Mouse (Mus musculus) hindbrain, embryonic 11.5 days (tissue): ENCODE measurements around the gene Tns2. TPM values are rescaled to one million over a fixed set of nuclear protein-coding genes. Genes with fewer than 3 reads are reported as not detected.

ENCODE experiments used
- ATAC-seq: fragments of 200-750 bp; cut with Nextera tagmentation; 2 replicates; pipeline ENCODE4 v1.8.0; 2017; ENCODE audit warnings: mild to moderate bottlenecking, moderate TSS enrichment, moderate library complexity; ENCODE audit not compliant: low FRiP score
- DNase-seq: peaks from one replicate; pipeline ENCODE4 v3.0.0-alpha.2; 2015; ENCODE audit warnings: low spot score
- H3K27ac ChIP-seq: fragments of 300-500 bp; sonication (generic); 2 replicates; pipeline ENCODE4 v1.5.1; 2014; ENCODE audit warnings: mild to moderate bottlenecking, low read depth, low read length
- H3K27me3 ChIP-seq: fragments of 300-500 bp; sonication (generic); 2 replicates; pipeline ENCODE4 v1.6.1; 2014; ENCODE audit warnings: mild to moderate bottlenecking, low read length, moderate library complexity, mixed read lengths; ENCODE audit not compliant: control insufficient read depth, insufficient read depth
- H3K36me3 ChIP-seq: fragments of 300-500 bp; sonication (generic); 2 replicates; pipeline ENCODE4 v1.6.1; 2014; ENCODE audit warnings: mild to moderate bottlenecking, low read length, moderate library complexity, mixed read lengths; ENCODE audit not compliant: control insufficient read depth, insufficient read depth
- H3K4me1 ChIP-seq: fragments of 300-500 bp; sonication (generic); replicated peaks from 2 replicates; pipeline ENCODE4 v1.6.1; 2014; ENCODE audit warnings: low read length, mixed read lengths; ENCODE audit not compliant: control insufficient read depth, insufficient read depth
- H3K4me2 ChIP-seq: fragments of 300-500 bp; sonication (generic); replicated peaks from 2 replicates; pipeline ENCODE4 v1.6.1; 2014; ENCODE audit warnings: mild to moderate bottlenecking, low read depth, low read length
- H3K4me3 ChIP-seq: fragments of 300-500 bp; sonication (generic); 2 replicates; pipeline ENCODE4 v1.5.1; 2014; ENCODE audit warnings: low read depth, low read length
- H3K9ac ChIP-seq: fragments of 300-500 bp; sonication (generic); 2 replicates; pipeline ENCODE4 v1.6.1; 2014; ENCODE audit warnings: low read depth, low read length
- H3K9me3 ChIP-seq: fragments of 300-500 bp; sonication (generic); 2 replicates; pipeline ENCODE4 v1.6.1; 2016; ENCODE audit warnings: low read length; ENCODE audit not compliant: control insufficient read depth
- WGBS: fragments of 180-500 bp; shearing (Covaris S2); extraction: QIAGEN DNeasy Blood & Tissue Kit; methylation state at CpG from one replicate; pipeline ENCODE4 v1.1.7; 2014; 5-methylcytosine and 5-hydroxymethylcytosine counted together
- polyA plus RNA-seq: library from polyadenylated mRNA; unstranded; fragments of >200 nt; fragmentation: Nextera tagmentation; extraction: Ambion mirVana; gene quantifications from 2 replicates; pipeline ENCODE4 v1.2.1, GENCODE M21; 2014

Tns2 gene
- polyA plus RNA-seq, 1 experiment from 2014 or later: 8.0 TPM

GRCm38 (mm10) chr15:102089914-102090585, 10.2 kb upstream of the Tns2 start:
- Histone ChIP-seq H3K4me1 (no peaks in the 10 kb centered on the region), H3K9me3 (no peaks in the 10 kb centered on the region), H3K4me3 (no peak overlapping the region), H3K9ac (no peak overlapping the region), H3K27ac (no peak overlapping the region), H3K4me2 (no peak overlapping the region), H3K36me3 (peaks cover 39% of the 10 kb centered on the region), H3K27me3 (no peaks in the 10 kb centered on the region)
- DNase-seq: no peak
- no peak for ATAC-seq
- 89% methylated on average over 12 of the region's 12 CpGs for WGBS

- no peaks in the 10 kb centered on the region for H3K9me3 ChIP-seq
- no peaks in the 10 kb centered on the region for H3K27me3 ChIP-seq
- H3K4me3 ChIP-seq: no peak overlapping the region
- DNase-seq (no peak), ATAC-seq (no peak)
- WGBS: 92% methylated on average over 12 of the region's 12 CpGs
- no peak overlapping the region for H3K9ac ChIP-seq
- no peak overlapping the region for H3K4me2 ChIP-seq
- H3K36me3 ChIP-seq: peaks cover 36% of the 10 kb centered on the region
- no peak overlapping the region for H3K27ac ChIP-seq
- no peaks in the 10 kb centered on the region for H3K4me1 ChIP-seq
Measured at GRCm38 (mm10) chr15:102091063-102091679, 9.0 kb upstream of the Tns2 start.

- no peak for ATAC-seq
- Histone ChIP-seq H3K4me3 (no peak overlapping the region), H3K27ac (no peak overlapping the region), H3K36me3 (peaks cover 36% of the 10 kb centered on the region), H3K27me3 (no peaks in the 10 kb centered on the region), H3K9ac (no peak overlapping the region), H3K4me2 (no peak overlapping the region), H3K4me1 (no peaks in the 10 kb centered on the region), H3K9me3 (no peaks in the 10 kb centered on the region)
- WGBS: 89% methylated on average over 1 of the region's 1 CpGs
- no peak for DNase-seq
Measured at GRCm38 (mm10) chr15:102091688-102092087, 8.5 kb upstream of the Tns2 start.

- Histone ChIP-seq H3K4me3 (no peak overlapping the region), H3K36me3 (peaks cover 32% of the 10 kb centered on the region), H3K27ac (no peak overlapping the region), H3K9ac (no peak overlapping the region), H3K9me3 (no peaks in the 10 kb centered on the region), H3K27me3 (no peaks in the 10 kb centered on the region), H3K4me1 (no peaks in the 10 kb centered on the region), H3K4me2 (no peak overlapping the region)
- DNase-seq: no peak
- WGBS: 93% methylated on average over 4 of the region's 4 CpGs
- ATAC-seq: no peak
Measured at GRCm38 (mm10) chr15:102092222-102092621, 8.0 kb upstream of the Tns2 start.

- H3K36me3 ChIP-seq: peaks cover 27% of the 10 kb centered on the region
- DNase-seq (no peak), ATAC-seq (no peak)
- no peak overlapping the region for H3K4me2 ChIP-seq
- H3K9me3 ChIP-seq: no peaks in the 10 kb centered on the region
- 75% methylated on average over 2 of the region's 2 CpGs for WGBS
- H3K27ac ChIP-seq: no peak overlapping the region
- no peaks in the 10 kb centered on the region for H3K4me1 ChIP-seq
- no peak overlapping the region for H3K4me3 ChIP-seq
- no peak overlapping the region for H3K9ac ChIP-seq
- no peaks in the 10 kb centered on the region for H3K27me3 ChIP-seq
Measured at GRCm38 (mm10) chr15:102094157-102094556, 6.1 kb upstream of the Tns2 start.

GRCm38 (mm10) chr15:102094988-102095387, 5.2 kb upstream of the Tns2 start:
- Histone ChIP-seq H3K27ac (no peak overlapping the region), H3K4me1 (no peaks in the 10 kb centered on the region), H3K9ac (no peak overlapping the region), H3K36me3 (peaks cover 23% of the 10 kb centered on the region), H3K4me3 (no peak overlapping the region), H3K9me3 (no peaks in the 10 kb centered on the region), H3K4me2 (no peak overlapping the region), H3K27me3 (no peaks in the 10 kb centered on the region)
- ATAC-seq (no peak), DNase-seq (no peak)
- WGBS: 91% methylated on average over 16 of the region's 16 CpGs

GRCm38 (mm10) chr15:102097147-102097915, 2.9 kb upstream of the Tns2 start:
- H3K36me3 ChIP-seq: peaks cover 8% of the 10 kb centered on the region; the same call in 1 of the 2 replicates
- 0 out of 2 replicates have a peak, but pooled peaks cover 5% of the 10 kb centered on the region for H3K27me3 ChIP-seq
- no peaks in the 10 kb centered on the region for H3K9me3 ChIP-seq
- WGBS: 81% methylated on average over 8 of the region's 8 CpGs
- no peak overlapping the region for H3K4me2 ChIP-seq
- no peak overlapping the region for H3K9ac ChIP-seq
- ATAC-seq (no peak), DNase-seq (no peak)
- no peak overlapping the region for H3K27ac ChIP-seq
- H3K4me3 ChIP-seq: no peak overlapping the region
- H3K4me1 ChIP-seq: peaks cover 4% of the 10 kb centered on the region

GRCm38 (mm10) chr15:102097991-102098555, 2.1 kb upstream of the Tns2 start:
- no peak overlapping the region for H3K4me2 ChIP-seq
- H3K9ac ChIP-seq: no peak overlapping the region
- H3K4me1 ChIP-seq: peaks cover 7% of the 10 kb centered on the region
- DNase-seq (no peak), ATAC-seq (no peak)
- H3K4me3 ChIP-seq: no peak overlapping the region
- H3K27me3 ChIP-seq: 0 out of 2 replicates have a peak, but pooled peaks cover 5% of the 10 kb centered on the region
- WGBS: 28% methylated on average over 5 of the region's 5 CpGs
- H3K36me3 ChIP-seq: peaks cover 7% of the 10 kb centered on the region; the same call in 1 of the 2 replicates
- no peak overlapping the region for H3K27ac ChIP-seq
- no peaks in the 10 kb centered on the region for H3K9me3 ChIP-seq
